Mouse (Mus musculus) ES-E14 (cell line): ENCODE measurements around the gene Il34. TPM values are rescaled to one million over a fixed set of nuclear protein-coding genes. Genes with fewer than 3 reads are reported as not detected.

Experiments used
- DNase-seq: peaks from one replicate; pipeline ENCODE4 v3.0.0-alpha.2; 2013; ENCODE audit warnings: low read depth, low spot score
- H3K27ac ChIP-seq: 2 replicates; pipeline ENCODE4 v1.5.1; 2012; ENCODE audit warnings: low read depth, mild to moderate bottlenecking, low read length, moderate library complexity, mixed read lengths; ENCODE audit not compliant: poor library complexity, insufficient read depth, severe bottlenecking
- H3K36me3 ChIP-seq: 2 replicates; pipeline ENCODE4 v1.6.1; 2012; ENCODE audit warnings: mild to moderate bottlenecking, low read length, moderate library complexity, mixed read lengths; ENCODE audit not compliant: control insufficient read depth, poor library complexity, insufficient read depth, severe bottlenecking
- H3K4me1 ChIP-seq, 2 experiments: fragments of 150-350 bp in 1 of 2; sonication (generic) in 1 of 2; 2 replicates each; pipeline ENCODE4 v1.6.1; 2012; ENCODE audit warnings: low read length in 2 of 2, mild to moderate bottlenecking in 1 of 2, mixed read lengths in 1 of 2; ENCODE audit not compliant: control insufficient read depth in 2 of 2, insufficient read depth in 2 of 2, poor library complexity in 1 of 2
- H3K4me3 ChIP-seq, 2 experiments: fragments of 150-350 bp in 1 of 2; sonication (generic) in 1 of 2; 2 replicates each; pipeline ENCODE4 v1.5.1; 2012; ENCODE audit warnings: low read length in 2 of 2, low read depth in 1 of 2, mild to moderate bottlenecking in 1 of 2, mixed read lengths in 1 of 2; ENCODE audit not compliant: insufficient read depth in 1 of 2, poor library complexity in 1 of 2, severe bottlenecking in 1 of 2
- H3K9ac ChIP-seq: 2 replicates; pipeline ENCODE4 v1.6.1; 2012; ENCODE audit warnings: low read depth, mild to moderate bottlenecking, low read length, mixed read lengths; ENCODE audit not compliant: poor library complexity, insufficient read depth, severe bottlenecking
- H3K9me3 ChIP-seq: fragments of 150-350 bp; sonication (generic); 2 replicates; pipeline ENCODE4 v1.6.1; 2012; ENCODE audit warnings: low read depth, mild to moderate bottlenecking, low read length; ENCODE audit not compliant: control insufficient read depth, insufficient read depth
- CHD2 ChIP-seq: IDR thresholded peaks from 2 replicates; pipeline ENCODE4 v1.6.1; 2014; ENCODE audit warnings: mild to moderate bottlenecking, low read depth, low read length, inconsistent platforms
- HCFC1 ChIP-seq: IDR thresholded peaks from 2 replicates; pipeline ENCODE4 v1.6.1; 2012; ENCODE audit warnings: low read length, inconsistent platforms, borderline replicate concordance; ENCODE audit not compliant: insufficient read depth
- MAFK ChIP-seq: IDR thresholded peaks from 2 replicates; pipeline ENCODE4 v1.6.1; 2014; ENCODE audit warnings: mild to moderate bottlenecking, low read depth, low read length, inconsistent platforms; ENCODE audit not compliant: insufficient read depth
- ZC3H11A ChIP-seq: IDR thresholded peaks from 2 replicates; pipeline ENCODE4 v1.6.1; 2012; ENCODE audit warnings: low read depth, mild to moderate bottlenecking, inconsistent platforms, low read length, borderline replicate concordance
- ZNF384 ChIP-seq: IDR thresholded peaks from 2 replicates; pipeline ENCODE4 v1.6.1; 2012; ENCODE audit warnings: low read depth, low read length, inconsistent platforms
- in situ Hi-C, 2 experiments: fragments of 600-800 bp; cut with MboI; formaldehyde crosslinking; loops; one replicate each; pipeline ENCODE4 v1.15.1; 2025; ENCODE audit warnings: low sequenced_read_pairs in 2 of 2, inconsistent platforms in 1 of 2; ENCODE audit not compliant: unreplicated experiment in 2 of 2
- total RNA-seq: library from RNA; depleted of rRNA; stranded (reverse); fragments of 300-350 nt; gene quantifications from 2 replicates; pipeline ENCODE4 v1.2.3, GENCODE M21; 2012

Il34 gene
- total RNA-seq, 1 experiment = 4.6 TPM

DNA sequence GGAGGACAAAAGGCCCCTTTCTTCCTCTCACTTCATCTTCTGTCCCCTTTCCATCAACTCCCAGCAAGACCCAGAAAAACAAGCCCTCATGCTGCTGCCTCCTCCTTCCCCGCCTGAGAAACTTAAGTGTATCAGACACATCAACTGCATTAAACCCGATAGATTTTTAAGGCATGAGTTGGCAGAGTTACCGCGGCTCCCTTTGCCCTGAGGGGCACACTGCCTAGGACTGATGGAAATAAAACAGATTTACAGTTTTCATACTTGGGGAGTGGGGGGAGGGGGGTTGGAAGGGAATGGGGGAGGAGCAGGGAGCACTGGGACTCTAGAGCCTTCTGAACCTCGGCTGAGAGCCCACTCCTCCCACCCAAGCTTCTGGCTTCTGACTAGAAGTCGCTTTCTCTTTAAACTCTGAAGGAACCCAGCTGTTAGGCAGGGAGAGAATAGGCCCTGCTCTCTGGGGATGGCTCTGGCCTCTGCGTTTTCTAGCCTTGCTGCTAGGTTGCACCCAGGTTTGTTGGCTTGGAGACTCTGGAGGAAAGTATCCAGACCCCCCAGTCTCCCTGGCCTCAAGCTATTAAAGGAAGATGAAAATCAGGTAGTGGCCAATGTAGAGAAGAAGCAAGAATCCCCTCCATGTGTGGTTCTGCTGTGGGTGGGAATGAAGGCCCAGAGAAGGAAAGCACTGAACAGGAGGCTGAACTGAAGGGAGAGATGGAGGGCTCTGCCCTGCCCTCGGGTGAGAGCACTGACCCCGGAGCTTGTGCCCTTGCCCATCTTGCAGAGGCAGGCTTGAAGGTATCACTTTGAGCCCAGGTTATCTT, 102.9 kb downstream of the Il34 start:
- DNase-seq = no peak
- no peak overlapping the region for H3K27ac ChIP-seq
- H3K9me3 ChIP-seq = no peaks in the 10 kb centered on the region
- H3K4me3 ChIP-seq = no peak overlapping the region
- in situ Hi-C loops = no loop called here
- H3K36me3 ChIP-seq = peaks cover 34% of the 10 kb centered on the region
- H3K4me1 ChIP-seq = no peaks in the 10 kb centered on the region
- TF ChIP-seq CHD2 = no peak
- TF ChIP-seq ZNF384 = no peak
- no peak for TF ChIP-seq MAFK
- no peak for TF ChIP-seq ZC3H11A
- H3K9ac ChIP-seq = no peak overlapping the region

GRCm38 (mm10) chr8:110700561-110700960, 105.2 kb downstream of the Il34 start:
- no peak for DNase-seq
- Histone ChIP-seq H3K4me3 (no peak overlapping the region), H3K9ac (no peak overlapping the region), H3K4me1 (no peaks in the 10 kb centered on the region), H3K9me3 (no peaks in the 10 kb centered on the region), H3K27ac (no peak overlapping the region), H3K36me3 (peaks cover 44% of the 10 kb centered on the region)
- no peak for TF ChIP-seq ZC3H11A
- TF ChIP-seq CHD2 = no peak
- TF ChIP-seq HCFC1 = no peak
- TF ChIP-seq ZNF384 = no peak
- TF ChIP-seq MAFK = no peak
- in situ Hi-C loops = no loop called here

GRCm38 (mm10) chr8:110699501-110699900, 106.2 kb downstream of the Il34 start:
- Histone ChIP-seq H3K36me3 (peaks cover 41% of the 10 kb centered on the region), H3K4me1 (no peaks in the 10 kb centered on the region), H3K9me3 (no peaks in the 10 kb centered on the region), H3K27ac (no peak overlapping the region), H3K4me3 (no peak overlapping the region), H3K9ac (no peak overlapping the region)
- TF ChIP-seq ZC3H11A (no peak), CHD2 (no peak), MAFK (no peak), HCFC1 (no peak), ZNF384 (no peak)
- in situ Hi-C loops = no loop called here
- no peak for DNase-seq

- no peaks in the 10 kb centered on the region for H3K4me1 ChIP-seq
- no peak overlapping the region for H3K27ac ChIP-seq
- H3K4me3 ChIP-seq = no peak overlapping the region
- no peak for TF ChIP-seq ZNF384
- no peak for TF ChIP-seq ZC3H11A
- no peak for TF ChIP-seq HCFC1
- no peak for TF ChIP-seq MAFK
- no peak for TF ChIP-seq CHD2
- in situ Hi-C loops = no loop called here
- no peaks in the 10 kb centered on the region for H3K9me3 ChIP-seq
- H3K9ac ChIP-seq = no peak overlapping the region
- peaks cover 34% of the 10 kb centered on the region for H3K36me3 ChIP-seq
- DNase-seq = no peak
Measured at GRCm38 (mm10) chr8:110698098-110698497, 107.6 kb downstream of the Il34 start.
